Mouse (Mus musculus) heart, adult 11 months (tissue): Measurements from ENCODE around the gene Cda.
A peak's percentile ranks its signal among the peaks of the same experiment; 100 is the strongest.

Experiments
- DNase-seq: peaks from one replicate; pipeline ENCODE4 v3.0.0; 2022

Gene Cda

DNA sequence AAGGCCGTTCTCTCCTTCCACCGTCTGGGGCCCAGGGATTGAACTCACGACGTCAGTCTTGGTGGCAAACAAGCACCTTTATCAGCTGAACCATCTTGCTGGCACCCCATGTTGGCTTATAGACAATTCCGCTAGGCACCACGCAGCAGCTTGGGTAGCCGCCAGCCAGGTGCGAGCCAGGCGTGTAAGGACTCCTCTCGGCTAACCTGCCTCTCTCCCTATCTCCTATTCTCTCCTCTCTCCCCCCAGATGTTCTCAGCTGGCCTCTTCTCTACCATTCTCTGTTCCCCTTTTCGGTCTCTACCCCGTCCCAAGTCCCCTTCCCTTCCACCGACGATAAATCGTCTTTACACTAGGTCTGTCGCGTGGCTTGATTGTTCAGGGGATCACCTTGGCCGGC is 64.0 kb downstream of the Cda start:
- DNase-seq: peak; percentile 94

DNA sequence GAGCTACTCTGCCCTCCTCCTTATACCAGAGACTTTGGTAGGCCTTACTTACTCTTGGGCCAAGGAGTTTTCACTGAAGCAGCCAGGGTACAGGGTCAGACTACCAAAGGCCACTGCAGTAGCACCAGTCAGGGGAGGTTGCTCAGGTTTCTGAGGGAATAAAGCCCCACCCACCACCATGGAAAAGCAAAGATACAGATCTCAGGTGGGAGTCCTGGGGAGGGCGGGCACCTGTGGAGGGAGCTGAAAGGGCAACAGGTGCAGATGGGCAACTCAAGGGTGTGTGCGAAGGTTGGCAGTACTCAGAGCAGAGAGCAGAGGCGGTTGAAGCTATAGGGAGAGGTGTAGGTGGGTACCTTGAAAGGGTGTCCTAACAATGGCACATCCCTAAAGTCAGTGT is 64.8 kb downstream of the Cda start:
- peak; percentile 90 for DNase-seq

DNA sequence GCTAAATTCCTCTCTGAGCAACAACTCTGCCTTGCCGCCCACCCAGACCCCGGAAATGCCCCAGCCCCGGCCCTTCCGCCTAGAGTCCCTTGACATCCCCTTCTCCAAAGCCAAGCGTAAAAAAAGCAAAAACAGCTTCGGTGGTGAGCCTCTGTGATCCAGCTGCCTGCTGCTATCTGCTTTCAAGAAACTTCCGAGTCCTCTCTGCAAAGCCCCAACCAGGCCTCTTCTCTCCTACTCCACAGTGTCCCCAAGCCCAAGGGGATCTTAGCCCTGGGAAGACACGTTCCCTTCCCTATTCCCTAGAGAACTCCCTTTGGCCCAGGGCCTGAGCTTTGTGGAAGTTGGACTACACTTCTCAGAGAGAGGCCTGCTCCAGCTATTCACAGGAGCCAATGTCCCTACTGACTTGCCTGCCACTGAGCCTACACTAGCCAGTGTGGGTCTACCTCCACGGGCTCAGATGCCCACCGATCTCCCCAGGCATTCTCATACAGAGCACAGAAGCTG is 66.5 kb downstream of the Cda start:
- peak; percentile 96 for DNase-seq

- no peak for DNase-seq
These were observed 73.7 kb downstream of the Cda start for GRCm38 (mm10) chr4:138293949-138294550.

- DNase-seq: no peak
These were observed 74.4 kb downstream of the Cda start for GRCm38 (mm10) chr4:138293261-138293948.

DNA sequence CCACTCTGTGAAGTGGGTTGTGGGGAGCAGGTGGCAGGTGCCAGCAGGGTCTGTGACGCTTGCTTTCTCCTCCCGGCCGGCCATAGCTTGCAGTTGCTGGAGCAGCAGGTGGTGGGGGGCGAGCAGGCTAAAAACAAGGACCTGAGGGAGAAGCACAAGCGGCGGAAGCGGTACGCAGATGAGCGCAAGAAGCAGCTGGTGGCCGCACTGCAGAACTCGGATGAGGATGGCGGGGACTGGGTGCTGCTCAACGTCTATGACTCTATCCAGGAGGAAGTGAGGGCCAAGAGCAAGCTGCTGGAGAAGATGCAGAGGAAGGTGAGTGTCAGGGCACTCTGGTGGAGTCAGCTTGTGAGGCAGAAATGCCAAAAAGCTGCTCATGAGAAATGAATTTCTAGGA is 75.8 kb downstream of the Cda start:
- DNase-seq: peak; percentile 80

GRCm38 (mm10) chr4:138288691-138289090 is 79.1 kb downstream of the Cda start:
- DNase-seq: no peak
